Mouse (Mus musculus) layer of hippocampus, postnatal 25 days (tissue): ENCODE measurements around the gene Amhr2. TPM values are rescaled to one million over a fixed set of nuclear protein-coding genes. Genes with fewer than 3 reads are reported as not detected.

Experiments
- DNase-seq, 2 experiments: peaks; one replicate each; pipeline ENCODE4 v3.0.0; 2022; ENCODE audit warnings: mixed read lengths in 2 of 2, low spot score in 1 of 2; ENCODE audit errors: extremely low spot score in 1 of 2
- total RNA-seq, 2 experiments: library from RNA; stranded (reverse); gene quantifications; 2 replicates each; pipeline ENCODE4 v1.2.3; 2021

Gene Amhr2
- total RNA-seq, 2 experiments from 2014 or later = 0.80 to 0.91 TPM

- DNase-seq = peak; percentile 61 to 81
Measured at GRCm38 (mm10) chr15:102470605-102471294, 25.6 kb downstream of the Amhr2 start.

DNA sequence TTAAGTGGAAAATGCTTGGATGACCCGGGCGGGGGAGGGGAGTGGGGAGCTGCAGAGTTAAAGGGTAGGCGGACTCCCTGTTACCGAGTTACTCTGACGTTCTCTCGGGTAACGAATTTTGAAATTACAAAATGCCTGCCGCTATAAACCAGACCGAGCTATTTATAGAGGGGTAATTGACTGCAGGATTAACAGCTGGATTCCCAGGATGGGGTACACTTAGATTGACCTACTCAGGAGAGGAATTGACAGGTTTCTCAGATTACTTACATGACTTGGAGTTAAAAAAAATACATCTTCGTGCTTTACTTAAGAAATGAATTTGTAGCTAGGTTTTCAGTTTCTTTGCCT lies 26.1 kb downstream of the Amhr2 start:
- DNase-seq = no peak

- DNase-seq = no peak
Measured at GRCm38 (mm10) chr15:102471727-102472126, 26.6 kb downstream of the Amhr2 start.

DNA sequence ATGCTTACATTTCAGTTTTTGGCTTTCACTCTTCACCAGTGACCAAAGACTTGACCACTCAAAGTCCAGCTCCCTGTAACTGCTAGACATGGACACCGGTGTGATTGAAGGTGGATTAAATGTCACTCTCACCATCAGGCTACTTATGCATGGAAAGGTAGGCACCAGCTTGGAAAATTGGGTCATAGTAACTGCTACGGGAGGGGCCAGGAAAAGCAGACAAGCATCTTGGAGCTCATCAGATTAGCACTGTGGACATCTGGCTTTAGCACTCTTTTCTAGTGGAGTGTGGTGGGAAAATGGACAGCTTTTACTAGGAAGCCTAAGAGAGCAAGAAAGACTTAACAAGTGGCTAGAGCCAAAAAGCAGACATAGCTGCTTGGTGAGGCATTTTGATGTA lies 28.1 kb downstream of the Amhr2 start:
- no peak for DNase-seq

DNA sequence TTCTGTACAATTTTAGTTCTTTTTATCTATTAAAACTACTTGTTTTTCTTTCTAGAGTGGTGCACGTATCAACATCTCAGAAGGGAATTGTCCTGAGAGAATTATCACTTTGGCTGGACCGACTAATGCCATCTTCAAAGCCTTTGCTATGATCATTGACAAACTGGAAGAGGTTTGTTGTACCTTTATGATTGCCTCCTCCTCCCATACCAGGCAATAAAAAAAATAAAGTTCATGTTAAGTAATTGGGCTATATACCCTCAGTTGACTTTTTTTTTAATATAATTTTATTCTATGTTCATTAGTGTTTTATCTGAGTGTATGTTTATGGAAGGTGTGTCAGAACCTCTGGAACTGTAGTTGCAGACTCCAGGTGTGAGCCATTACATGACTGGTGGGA lies 29.4 kb downstream of the Amhr2 start:
- no peak for DNase-seq

DNA sequence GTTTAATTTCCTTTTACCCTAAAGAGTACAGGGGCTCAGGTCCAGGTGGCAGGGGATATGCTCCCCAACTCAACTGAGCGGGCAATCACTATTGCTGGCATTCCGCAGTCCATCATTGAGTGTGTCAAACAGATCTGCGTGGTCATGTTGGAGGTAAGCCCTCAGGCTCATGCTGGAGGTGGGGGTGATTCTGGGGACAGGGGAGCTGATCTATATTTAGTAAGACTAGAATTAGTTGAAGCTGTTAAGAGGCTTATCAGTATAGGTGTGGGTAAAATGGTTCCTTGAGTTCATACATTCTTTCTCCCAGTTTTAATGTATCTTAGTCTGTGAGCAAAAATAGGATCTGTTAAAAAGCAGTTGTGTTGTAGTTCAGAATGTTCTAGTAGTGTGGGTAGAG lies 38.0 kb downstream of the Amhr2 start:
- DNase-seq = no peak

- no peak for DNase-seq
Measured at GRCm38 (mm10) chr15:102485853-102486252, 40.7 kb downstream of the Amhr2 start.

- no peak for DNase-seq
Measured at GRCm38 (mm10) chr15:102487664-102488063, 42.5 kb downstream of the Amhr2 start.

DNA sequence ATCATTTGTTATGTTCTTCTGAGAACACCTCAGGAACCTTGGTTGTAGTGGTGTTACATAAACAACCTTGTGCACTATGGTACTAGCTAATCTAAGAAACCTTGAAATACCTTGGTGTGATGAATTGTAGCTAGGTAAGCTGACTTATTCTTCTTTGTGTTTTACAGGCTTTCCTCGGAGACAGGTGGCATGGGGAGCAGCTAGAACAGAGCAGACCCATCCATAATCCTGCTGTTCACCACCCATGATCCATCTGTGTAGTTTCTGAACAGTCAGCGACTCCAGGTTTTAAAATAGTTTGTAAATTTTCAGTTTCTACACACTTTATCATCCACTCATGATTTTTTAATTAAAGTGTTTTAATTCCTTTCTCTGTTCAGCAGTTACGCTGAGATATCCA lies 53.2 kb downstream of the Amhr2 start:
- no peak for DNase-seq

- DNase-seq = no peak
Measured at GRCm38 (mm10) chr15:102499370-102499769, 54.2 kb downstream of the Amhr2 start.

DNA sequence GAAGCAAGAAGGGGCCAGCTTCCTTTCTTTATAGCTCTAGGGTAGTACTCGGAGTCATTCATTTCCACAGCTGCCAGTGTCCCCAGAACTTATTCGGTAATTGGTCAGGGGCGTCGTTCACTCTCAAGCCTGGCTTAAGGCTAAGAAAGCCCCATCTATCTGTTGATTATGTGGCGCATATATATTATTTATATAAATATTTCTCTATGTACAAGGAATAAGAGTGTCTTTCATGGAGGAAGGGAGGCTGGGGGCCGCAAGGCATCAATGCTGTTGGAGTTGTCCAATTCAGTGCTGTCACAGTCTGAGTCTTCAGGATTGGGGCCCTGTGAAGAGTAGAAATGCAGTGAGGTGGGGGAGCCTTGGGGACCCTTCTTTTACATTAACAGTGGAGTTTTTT lies 54.7 kb downstream of the Amhr2 start:
- no peak for DNase-seq

DNA sequence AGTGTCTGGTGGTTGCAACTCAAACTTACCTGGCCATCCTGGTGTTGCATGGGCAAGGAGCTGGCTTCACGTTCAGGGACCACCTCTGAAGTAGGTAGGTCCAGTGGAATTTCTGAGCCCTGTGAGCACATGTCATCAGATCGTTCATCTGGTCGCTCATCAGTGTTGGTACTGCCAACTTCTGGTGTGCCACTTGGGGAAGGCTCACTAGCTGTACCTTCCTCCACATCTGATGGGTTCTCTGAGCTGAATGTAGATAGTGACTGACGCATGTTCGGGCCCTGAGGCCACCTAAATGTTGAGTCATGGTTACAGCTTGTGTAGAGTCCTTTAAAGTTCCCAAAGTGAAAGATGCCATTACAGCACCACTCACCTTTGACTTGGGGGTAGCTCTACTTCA lies 55.3 kb downstream of the Amhr2 start:
- DNase-seq = no peak

GRCm38 (mm10) chr15:102501084-102501814 lies 56.1 kb downstream of the Amhr2 start:
- no peak for DNase-seq

- DNase-seq = no peak
Measured at GRCm38 (mm10) chr15:102502254-102502840, 57.2 kb downstream of the Amhr2 start.

GRCm38 (mm10) chr15:102503447-102503846 lies 58.3 kb downstream of the Amhr2 start, which contains the start of gene Gm10337:
Gm10337 (plus strand) TSS chr15:102503722.
- no peak for DNase-seq

Other genes starting within 250 kb of the Amhr2 start
- 10 to 100 TPM; 66.6 to 70.2 TPM for gene Zfp740, start 242.1 kb upstream of the Amhr2 start, total RNA-seq
- 10 to 100 TPM; 32.5 to 38.4 TPM for gene Csad, start 240.6 kb upstream of the Amhr2 start, total RNA-seq
- gene Itgb7, start 213.4 kb upstream of the Amhr2 start, total RNA-seq = 1 to 10 TPM; 2.0 to 2.3 TPM
- 10 to 100 TPM; 13.1 to 13.6 TPM for gene Rarg, start 187.8 kb upstream of the Amhr2 start, total RNA-seq
- gene Gm9918, start 174.8 kb upstream of the Amhr2 start, total RNA-seq = not detected
- 10 to 100 TPM; 39.0 to 39.6 TPM for gene Mfsd5, start 165.9 kb upstream of the Amhr2 start, total RNA-seq
- 1 to 10 TPM; 2.9 to 3.5 TPM for gene Espl1, start 149.1 kb upstream of the Amhr2 start, total RNA-seq
- 100 to 1,000 TPM; 386 to 396 TPM for gene Pfdn5, start 119.3 kb upstream of the Amhr2 start, total RNA-seq
- 10 to 100 TPM; 63.0 to 66.1 TPM for gene Myg1, start 113.7 kb upstream of the Amhr2 start, total RNA-seq
- gene Aaas, start 94.6 kb upstream of the Amhr2 start, total RNA-seq = 10 to 100 TPM; 19.6 to 23.1 TPM
- under 1 TPM; 0.86 to 0.99 TPM for gene Sp7, start 78.2 kb upstream of the Amhr2 start, total RNA-seq
- 10 to 100 TPM; 22.5 to 24.2 TPM for gene Sp1, start 39.2 kb upstream of the Amhr2 start, total RNA-seq
- gene Prr13, start 13.7 kb downstream of the Amhr2 start, total RNA-seq = 10 to 100 TPM; 32.2 to 36.9 TPM
- gene Pcbp2, start 25.2 kb downstream of the Amhr2 start, total RNA-seq = 100 to 1,000 TPM; 449 to 472 TPM
- gene Gm10337, start 58.4 kb downstream of the Amhr2 start, total RNA-seq = not detected
- gene Map3k12, start 71.7 kb downstream of the Amhr2 start, total RNA-seq = 100 to 1,000 TPM in 1 of 2 experiments, 10 to 100 TPM in 1; 94.0 to 102 TPM
- gene Tarbp2, start 72.8 kb downstream of the Amhr2 start, total RNA-seq = 10 to 100 TPM; 32.8 to 40.4 TPM
- 1 to 10 TPM; 2.1 to 3.0 TPM for gene Npff, start 79.6 kb downstream of the Amhr2 start, total RNA-seq
- 1 to 10 TPM; 1.5 to 3.6 TPM for gene Gm28047, start 179.7 kb downstream of the Amhr2 start, total RNA-seq
- 10 to 100 TPM; 34.2 to 50.8 TPM for gene Atf7, start 180.1 kb downstream of the Amhr2 start, total RNA-seq
- 10 to 100 TPM; 11.4 to 13.4 TPM for gene Atp5g2, start 227.0 kb downstream of the Amhr2 start, total RNA-seq